Mouse (Mus musculus) lung, postnatal 0 days (tissue): ENCODE results near the gene Foxd3.

Experiments used
- CTCF ChIP-seq: IDR thresholded peaks from 2 replicates; pipeline ENCODE4 v1.5.1; 2016; ENCODE audit warnings: antibody characterized with exemption, mild to moderate bottlenecking
- EP300 ChIP-seq: IDR thresholded peaks from 2 replicates; pipeline ENCODE4 v1.6.1; 2016; ENCODE audit warnings: antibody characterized with exemption, mild to moderate bottlenecking, control low read depth

GRCm38 (mm10) chr4:99636038-99636437 is 20.1 kb upstream of the Foxd3 start:
- TF ChIP-seq EP300, result no peak
- TF ChIP-seq CTCF, result no peak
